Mouse (Mus musculus): ENCODE measurements at regions not wholly inside any gene's neighbourhood (a gene's known extent, or its start where the extent isn't known, plus 50 kb on each side); places are given as distances from the start of the nearest gene placed in this dataset.

GRCm38 (mm10) chr16:15259474-15259873 lies 57.8 kb upstream of the Gm21897 start:
- Histone ChIP-seq H3K4me3 (no peak overlapping the region), H3K4me2 (no peak overlapping the region), H3K4me1 (no peaks in the 10 kb centered on the region), H3K9me3 (replicated peaks) (no peaks in the 10 kb centered on the region), H3K27ac (no peak overlapping the region), H3K36me3 (ENCODE audit: poor library complexity, severe bottlenecking) (no peaks in the 10 kb centered on the region), H3K9ac (no peak overlapping the region), H3K27me3 (no peaks in the 10 kb centered on the region)
- no peak for ATAC-seq
- WGBS = 48% methylated on average over 6 of the region's 6 CpGs

GRCm38 (mm10) chr16:15260069-15260468 lies 57.2 kb upstream of the Gm21897 start:
- Histone ChIP-seq H3K9ac (no peak overlapping the region), H3K4me1 (no peaks in the 10 kb centered on the region), H3K4me2 (no peak overlapping the region), H3K27me3 (no peaks in the 10 kb centered on the region), H3K27ac (no peak overlapping the region), H3K36me3 (ENCODE audit: poor library complexity, severe bottlenecking) (no peaks in the 10 kb centered on the region), H3K4me3 (no peak overlapping the region), H3K9me3 (replicated peaks) (no peaks in the 10 kb centered on the region)
- 87% methylated on average over 4 of the region's 4 CpGs for WGBS
- no peak for ATAC-seq
